Mouse (Mus musculus) spleen, adult 2 months (tissue): Measurements from ENCODE around the gene Tfr2.

Experiments
- CTCF ChIP-seq: fragments of 200-500 bp; IDR thresholded peaks from 2 replicates; pipeline ENCODE4 v1.5.1; 2011; ENCODE audit warnings: mild to moderate bottlenecking, inconsistent platforms; ENCODE audit not compliant: insufficient read depth, insufficient read length, insufficient replicate concordance; ENCODE audit errors: extremely low read depth
- POLR2A ChIP-seq: fragments of 200-500 bp; IDR thresholded peaks from 2 replicates; pipeline ENCODE4 v1.6.1; 2011; ENCODE audit warnings: low read depth, low read length, inconsistent platforms

GRCm38 (mm10) chr5:137599600-137599999, 30.0 kb downstream of the Tfr2 start:
- TF ChIP-seq CTCF (no peak), POLR2A (no peak)
